Mouse (Mus musculus) forebrain, embryonic 11.5 days (tissue): ENCODE results near the gene B3galt1. TPM values are rescaled to one million over a fixed set of nuclear protein-coding genes. Genes with fewer than 3 reads are reported as not detected.

ENCODE experiments used
- ATAC-seq: fragments of 200-750 bp; cut with Nextera tagmentation; replicated peaks from 2 replicates; pipeline ENCODE4 v1.8.0; 2017; ENCODE audit warnings: moderate TSS enrichment; ENCODE audit not compliant: low FRiP score
- DNase-seq: peaks from one replicate; pipeline ENCODE4 v3.0.0-alpha.2; 2017; ENCODE audit warnings: low spot score
- H3K27ac ChIP-seq: fragments of 300-500 bp; sonication (generic); 2 replicates; pipeline ENCODE4 v1.5.1; 2014; ENCODE audit warnings: low read depth, low read length
- H3K27me3 ChIP-seq: fragments of 300-500 bp; sonication (generic); 2 replicates; pipeline ENCODE4 v1.6.1; 2014; ENCODE audit warnings: mild to moderate bottlenecking, low read length, mixed read lengths; ENCODE audit not compliant: control insufficient read depth, insufficient read depth
- H3K36me3 ChIP-seq: fragments of 300-500 bp; sonication (generic); 2 replicates; pipeline ENCODE4 v1.6.1; 2014; ENCODE audit warnings: mild to moderate bottlenecking, low read length, moderate library complexity, mixed read lengths; ENCODE audit not compliant: control insufficient read depth, insufficient read depth
- H3K4me1 ChIP-seq: fragments of 300-500 bp; sonication (generic); replicated peaks from 2 replicates; pipeline ENCODE4 v1.6.1; 2014; ENCODE audit warnings: low read length, mixed read lengths; ENCODE audit not compliant: control insufficient read depth, insufficient read depth
- H3K4me2 ChIP-seq: fragments of 300-500 bp; sonication (generic); 2 replicates; pipeline ENCODE4 v1.6.1; 2014; ENCODE audit warnings: low read depth, mild to moderate bottlenecking, low read length, moderate library complexity, mixed read lengths; ENCODE audit not compliant: severe bottlenecking
- H3K4me3 ChIP-seq: fragments of 300-500 bp; sonication (generic); 2 replicates; pipeline ENCODE4 v1.5.1; 2014; ENCODE audit warnings: low read depth, low read length
- H3K9ac ChIP-seq: fragments of 300-500 bp; sonication (generic); 2 replicates; pipeline ENCODE4 v1.6.1; 2014; ENCODE audit warnings: low read length
- H3K9me3 ChIP-seq: fragments of 300-500 bp; sonication (generic); 2 replicates; pipeline ENCODE4 v1.6.1; 2016; ENCODE audit warnings: low read length, mixed read lengths; ENCODE audit not compliant: control insufficient read depth
- WGBS: fragments of 180-500 bp; shearing (Covaris S2); extraction: QIAGEN DNeasy Blood & Tissue Kit; methylation state at CpG from one replicate; pipeline ENCODE4 v1.1.7; 2014; 5-methylcytosine and 5-hydroxymethylcytosine counted together
- polyA plus RNA-seq: library from polyadenylated mRNA; unstranded; fragments of >200 nt; fragmentation: Nextera tagmentation; extraction: Ambion mirVana; gene quantifications from 2 replicates; pipeline ENCODE4 v1.2.1, GENCODE M21; 2014

B3galt1 gene
- polyA plus RNA-seq, 1 experiment from 2014 or later, result 13.4 TPM

- no peak for ATAC-seq
- WGBS, result 88% methylated on average over 4 of the region's 4 CpGs
- no peaks in the 10 kb centered on the region for H3K36me3 ChIP-seq
- H3K4me3 ChIP-seq, result no peak overlapping the region
- no peak overlapping the region for H3K9ac ChIP-seq
- no peaks in the 10 kb centered on the region for H3K9me3 ChIP-seq
- H3K4me2 ChIP-seq, result no peak overlapping the region
- DNase-seq, result no peak
- H3K27ac ChIP-seq, result no peak overlapping the region
- no peaks in the 10 kb centered on the region for H3K27me3 ChIP-seq
- no peaks in the 10 kb centered on the region for H3K4me1 ChIP-seq
Observed at GRCm38 (mm10) chr2:68011336-68011735, 445.7 kb downstream of the B3galt1 start.

GRCm38 (mm10) chr2:68020251-68020680 is 454.6 kb downstream of the B3galt1 start:
- no peak overlapping the region for H3K27ac ChIP-seq
- no peak for ATAC-seq
- 95% methylated on average over 5 of the region's 5 CpGs for WGBS

GRCm38 (mm10) chr2:68021541-68022152 is 456.0 kb downstream of the B3galt1 start:
- no peaks in the 10 kb centered on the region for H3K27me3 ChIP-seq
- ATAC-seq (no peak), DNase-seq (no peak)
- H3K4me1 ChIP-seq, result no peaks in the 10 kb centered on the region
- no peak overlapping the region for H3K4me2 ChIP-seq
- no peak overlapping the region for H3K4me3 ChIP-seq
- no peak overlapping the region for H3K9ac ChIP-seq
- H3K36me3 ChIP-seq, result no peaks in the 10 kb centered on the region
- H3K9me3 ChIP-seq, result no peaks in the 10 kb centered on the region
- 91% methylated on average over 6 of the region's 6 CpGs for WGBS
- no peak overlapping the region for H3K27ac ChIP-seq

More at GRCm38 (mm10) chr2:68020251-68020680, 454.6 kb downstream of the B3galt1 start:
- H3K4me3 ChIP-seq, result no peak overlapping the region
- H3K36me3 ChIP-seq, result no peaks in the 10 kb centered on the region
- no peaks in the 10 kb centered on the region for H3K27me3 ChIP-seq
- DNase-seq, result no peak
- no peaks in the 10 kb centered on the region for H3K9me3 ChIP-seq
- no peaks in the 10 kb centered on the region for H3K4me1 ChIP-seq
- no peak overlapping the region for H3K4me2 ChIP-seq
- no peak overlapping the region for H3K9ac ChIP-seq

- WGBS, result 94% methylated on average over 2 of the region's 2 CpGs
- no peaks in the 10 kb centered on the region for H3K9me3 ChIP-seq
- no peaks in the 10 kb centered on the region for H3K27me3 ChIP-seq
- no peaks in the 10 kb centered on the region for H3K36me3 ChIP-seq
- no peak overlapping the region for H3K4me2 ChIP-seq
- no peak overlapping the region for H3K27ac ChIP-seq
- no peak overlapping the region for H3K9ac ChIP-seq
- H3K4me3 ChIP-seq, result no peak overlapping the region
- no peak for DNase-seq
- no peaks in the 10 kb centered on the region for H3K4me1 ChIP-seq
- ATAC-seq, result no peak
Observed at GRCm38 (mm10) chr2:68028811-68029210, 463.1 kb downstream of the B3galt1 start.

GRCm38 (mm10) chr2:68034711-68035110 is 469.0 kb downstream of the B3galt1 start:
- H3K36me3 ChIP-seq, result no peaks in the 10 kb centered on the region
- no peak overlapping the region for H3K27ac ChIP-seq
- H3K9me3 ChIP-seq, result no peaks in the 10 kb centered on the region
- no peak overlapping the region for H3K4me3 ChIP-seq
- no peak overlapping the region for H3K4me2 ChIP-seq
- DNase-seq (no peak), ATAC-seq (no peak)
- no peaks in the 10 kb centered on the region for H3K27me3 ChIP-seq
- H3K4me1 ChIP-seq, result no peaks in the 10 kb centered on the region
- WGBS, result 92% methylated on average over 3 of the region's 3 CpGs
- no peak overlapping the region for H3K9ac ChIP-seq

- H3K4me1 ChIP-seq, result no peaks in the 10 kb centered on the region
- DNase-seq, result no peak
- no peaks in the 10 kb centered on the region for H3K36me3 ChIP-seq
- H3K27ac ChIP-seq, result no peak overlapping the region
- no peaks in the 10 kb centered on the region for H3K9me3 ChIP-seq
- H3K4me3 ChIP-seq, result no peak overlapping the region
- H3K4me2 ChIP-seq, result no peak overlapping the region
- H3K9ac ChIP-seq, result no peak overlapping the region
- H3K27me3 ChIP-seq, result no peaks in the 10 kb centered on the region
- 88% methylated on average over 5 of the region's 5 CpGs for WGBS
- no peak for ATAC-seq
Observed at GRCm38 (mm10) chr2:68040752-68041151, 475.1 kb downstream of the B3galt1 start.

- Histone ChIP-seq H3K9ac (no peak overlapping the region), H3K4me1 (no peaks in the 10 kb centered on the region), H3K27me3 (no peaks in the 10 kb centered on the region), H3K36me3 (no peaks in the 10 kb centered on the region), H3K27ac (no peak overlapping the region), H3K9me3 (no peaks in the 10 kb centered on the region), H3K4me3 (no peak overlapping the region), H3K4me2 (no peak overlapping the region)
- DNase-seq, result no peak
- 89% methylated on average over 6 of the region's 6 CpGs for WGBS
- no peak for ATAC-seq
Observed at GRCm38 (mm10) chr2:68052481-68052880, 486.8 kb downstream of the B3galt1 start.

GRCm38 (mm10) chr2:68053243-68053642 is 487.6 kb downstream of the B3galt1 start:
- H3K27me3 ChIP-seq, result no peaks in the 10 kb centered on the region

GRCm38 (mm10) chr2:68061341-68061740 is 495.7 kb downstream of the B3galt1 start:
- H3K4me3 ChIP-seq, result no peak overlapping the region
- no peak for ATAC-seq
- DNase-seq, result no peak
- H3K4me2 ChIP-seq, result no peak overlapping the region
- no peak overlapping the region for H3K9ac ChIP-seq
- no peaks in the 10 kb centered on the region for H3K27me3 ChIP-seq
- H3K4me1 ChIP-seq, result no peaks in the 10 kb centered on the region
- 81% methylated on average over 4 of the region's 4 CpGs for WGBS
- H3K27ac ChIP-seq, result no peak overlapping the region
- H3K9me3 ChIP-seq, result no peaks in the 10 kb centered on the region
- no peaks in the 10 kb centered on the region for H3K36me3 ChIP-seq

More at GRCm38 (mm10) chr2:68053243-68053642, 487.6 kb downstream of the B3galt1 start:
- no peak overlapping the region for H3K9ac ChIP-seq
- no peak overlapping the region for H3K4me2 ChIP-seq
- H3K27ac ChIP-seq, result no peak overlapping the region
- H3K36me3 ChIP-seq, result no peaks in the 10 kb centered on the region
- no peak overlapping the region for H3K4me3 ChIP-seq
- 69% methylated on average over 3 of the region's 3 CpGs for whole genome bisulfite sequencing
- no peaks in the 10 kb centered on the region for H3K4me1 ChIP-seq
- no peak for DNase-seq
- ATAC-seq, result no peak
- no peaks in the 10 kb centered on the region for H3K9me3 ChIP-seq
